Mouse (Mus musculus): ENCODE results near the gene Sugct.

DNA sequence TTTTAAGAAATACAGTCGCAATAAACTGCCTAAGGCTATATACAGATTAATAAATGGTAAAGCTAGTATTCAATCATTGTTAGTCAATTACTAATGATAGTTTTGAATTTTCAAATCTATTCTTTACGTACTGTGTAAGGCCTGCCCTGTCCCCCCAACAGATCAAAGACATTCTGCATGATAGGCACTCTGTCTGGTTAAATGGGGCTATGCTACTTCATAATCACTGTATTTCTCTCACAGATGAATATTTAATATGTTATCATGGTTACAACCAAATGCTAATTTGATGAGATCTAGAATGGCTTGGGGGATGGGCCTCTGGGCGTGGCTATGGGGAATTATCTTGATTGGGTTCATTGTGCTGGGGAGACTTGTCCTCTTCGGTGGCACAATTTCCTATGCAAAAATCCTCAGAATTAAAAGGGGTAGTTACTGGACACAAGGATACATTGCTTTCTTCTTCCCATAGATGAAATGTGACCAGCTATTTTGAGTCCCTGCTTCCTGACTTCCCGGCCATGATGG, 13.5 kb upstream of the Sugct start:
- TF ChIP-seq CTCF (IDR thresholded peaks at IDR 0.05; ENCODE audit: borderline replicate concordance, insufficient read depth, low read depth, low read length) (no peak), POLR2A (IDR thresholded peaks at IDR 0.05; ENCODE audit: borderline replicate concordance, insufficient read depth, low read length) (no peak)
